In genomic region chr14:23785921-23786686, GRCm38 (mm10) we compare ENCODE assay signal across 14 mouse cellular contexts.
A peak's percentile ranks its signal among the peaks of the same experiment; 100 is the strongest.
DNase-seq lines count a peak whose midpoint lies in the region; ATAC-seq lines count a peak whose summit lies in the region.
"Had no signal": no experiment of that assay in that cellular context is flagged by ENCODE, and none has a peak within 500 bp of the region (broad histone marks: within the 10 kb centered on the region; RNA-seq: fewer than 3 reads in every experiment).

No protein-coding gene starts in this region.

- no peaks in the 10 kb centered on the region for H3K36me3 ChIP-seq in intestine, embryonic 15.5 days
- H3K36me3 ChIP-seq in neural tube, embryonic 15.5 days = no peaks in the 10 kb centered on the region
- H3K36me3 ChIP-seq: heart, embryonic 15.5 days had no signal

- peak; percentile 80 for ATAC-seq in intestine, embryonic 15.5 days
- ATAC-seq in neural tube, embryonic 15.5 days (ENCODE audit: low FRiP score) = no peak
- ATAC-seq in activated CD4-positive, CD25-positive, alpha-beta regulatory T cell, adult 4 months = no peak
- ATAC-seq: CD4-positive, CD25-positive, alpha-beta regulatory T cell, adult 4 months; liver, postnatal 0 days had no signal

- H3K9me3 ChIP-seq in intestine, embryonic 15.5 days = no peaks in the 10 kb centered on the region
- H3K9me3 ChIP-seq in neural tube, embryonic 15.5 days (replicated peaks) = no peaks in the 10 kb centered on the region
- H3K9me3 ChIP-seq: heart, embryonic 15.5 days had no signal

- peak; percentile 20 for DNase-seq in kidney, postnatal 10 days
- no peak for DNase-seq in kidney, adult 8-10 months
- peak; percentile 78 for DNase-seq in brain, adult 2 months (ENCODE audit: low read depth, low spot score)
- DNase-seq in cerebellum, postnatal 25 days = no peak
- DNase-seq in thymus, postnatal 4 days = no peak
- DNase-seq: adrenal gland, adult 8-10 months; liver, postnatal 0 days had no signal

- no peaks in the 10 kb centered on the region for H3K27me3 ChIP-seq in intestine, embryonic 15.5 days (replicated peaks)
- no peaks in the 10 kb centered on the region for H3K27me3 ChIP-seq in neural tube, embryonic 15.5 days (replicated peaks)

- 25% methylated on average over 10 of the region's 10 CpGs for WGBS in intestine, embryonic 15.5 days
- WGBS in neural tube, embryonic 15.5 days = 29% methylated on average over 10 of the region's 10 CpGs

- H3K4me3 ChIP-seq in intestine, embryonic 15.5 days (replicated peaks) = no peak overlapping the region
- H3K4me3 ChIP-seq in neural tube, embryonic 15.5 days (replicated peaks) = no peak overlapping the region
- H3K4me3 ChIP-seq: heart, embryonic 15.5 days; myocyte had no signal

- H3K4me2 ChIP-seq in intestine, embryonic 15.5 days (replicated peaks) = peak overlapping the region; percentile 45
- peak overlapping the region; percentile 20; the same call in 1 of the 2 replicates for H3K4me2 ChIP-seq in neural tube, embryonic 15.5 days
- H3K4me2 ChIP-seq: heart, embryonic 15.5 days; hindbrain, embryonic 14.5 days had no signal

- no peak overlapping the region for H3K9ac ChIP-seq in intestine, embryonic 15.5 days
- H3K9ac ChIP-seq in neural tube, embryonic 15.5 days (replicated peaks) = no peak overlapping the region
- H3K9ac ChIP-seq: heart, embryonic 15.5 days; hindbrain, embryonic 14.5 days; liver, postnatal 0 days had no signal

- H3K4me1 ChIP-seq in intestine, embryonic 15.5 days (replicated peaks) = peaks cover 17% of the 10 kb centered on the region; the same call in 1 of the 2 replicates
- H3K4me1 ChIP-seq in neural tube, embryonic 15.5 days = peaks cover 19% of the 10 kb centered on the region
- H3K4me1 ChIP-seq: heart, embryonic 15.5 days had no signal

- peak overlapping the region; percentile 92 for H3K27ac ChIP-seq in intestine, embryonic 15.5 days
- 0 out of 2 replicates have a peak overlapping the region, but pooled peaks have one; percentile 46 for H3K27ac ChIP-seq in neural tube, embryonic 15.5 days (replicated peaks)
- H3K27ac ChIP-seq: heart, embryonic 15.5 days; hindbrain, embryonic 14.5 days had no signal

Comparison
In these comparisons a context has a peak if more than half of its experiments do, and no peak if none do; other contexts are left out.
1. DNase-seq: peak in kidney, postnatal 10 days (single experiment) and brain, adult 2 months (single experiment); none in kidney, adult 8-10 months (0 of 2), cerebellum, postnatal 25 days (0 of 2) and thymus, postnatal 4 days (single experiment).